Mouse (Mus musculus): Measurements from ENCODE around the gene Klre1. TPM values are rescaled to one million over a fixed set of nuclear protein-coding genes. Genes with fewer than 3 reads are reported as not detected.

Klre1 gene
- not detected in 2 replicates for polyA plus RNA-seq (2016; fragmentation: Nextera tagmentation; extraction: Ambion mirVana)

- H3K27ac ChIP-seq, result no peak within 1 kb of the TSS
- DNase-seq (ENCODE audit: extremely low spot score, low spot score), result no peak
- no peaks in the 10 kb centered on the region for H3K4me1 ChIP-seq
- 93% methylated on average over 8 of the region's 8 CpGs for WGBS
- H3K27me3 ChIP-seq (ENCODE audit: poor library complexity, severe bottlenecking), result no peaks in the 10 kb centered on the region
- H3K4me3 ChIP-seq, result no peak within 1 kb of the TSS
- no peaks in the 10 kb centered on the region for H3K36me3 ChIP-seq (replicated peaks)
- no peaks in the 10 kb centered on the region for H3K9me3 ChIP-seq
These were observed at the start of gene Klre1 for GRCm38 (mm10) chr6:129577605-129578004. Klre1 (plus strand) TSS chr6:129577905.

DNA sequence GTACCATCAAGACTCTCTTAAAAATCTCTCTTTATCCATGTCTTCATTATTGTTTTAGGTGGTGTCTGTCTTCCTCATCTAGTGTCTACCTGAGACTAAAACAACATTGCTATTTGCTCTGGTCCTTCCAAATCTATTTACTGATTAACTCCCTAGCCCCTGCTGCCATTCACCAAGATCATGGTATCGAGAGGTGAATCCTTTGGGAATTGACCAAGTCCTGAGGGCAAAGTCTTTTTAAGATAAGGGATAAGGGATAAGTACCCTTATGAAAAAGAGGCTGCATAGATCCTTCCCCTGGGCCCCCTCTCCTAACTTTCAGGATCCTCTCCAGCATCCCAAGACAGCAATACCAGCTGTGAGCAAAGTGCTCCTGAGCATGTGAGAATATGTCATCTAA lies 48.1 kb upstream of the Klre1 start:
- no peak overlapping the region for H3K4me3 ChIP-seq
- no peak overlapping the region for H3K27ac ChIP-seq
- H3K36me3 ChIP-seq (replicated peaks), result no peaks in the 10 kb centered on the region
- H3K4me1 ChIP-seq, result peaks cover 13% of the 10 kb centered on the region
- H3K9me3 ChIP-seq, result no peaks in the 10 kb centered on the region
- H3K27me3 ChIP-seq (ENCODE audit: poor library complexity, severe bottlenecking), result no peaks in the 10 kb centered on the region
- WGBS, result 88% methylated on average over 1 of the region's 1 CpGs
- no peak for DNase-seq (ENCODE audit: extremely low spot score, low spot score)

GRCm38 (mm10) chr6:129530261-129530660 lies 47.4 kb upstream of the Klre1 start:
- H3K9me3 ChIP-seq, result no peaks in the 10 kb centered on the region
- no peaks in the 10 kb centered on the region for H3K27me3 ChIP-seq (ENCODE audit: poor library complexity, severe bottlenecking)
- H3K4me3 ChIP-seq, result no peak overlapping the region
- no peak for DNase-seq (ENCODE audit: extremely low spot score, low spot score)
- peaks cover 19% of the 10 kb centered on the region for H3K4me1 ChIP-seq
- H3K36me3 ChIP-seq (replicated peaks), result no peaks in the 10 kb centered on the region
- H3K27ac ChIP-seq, result no peak overlapping the region

DNA sequence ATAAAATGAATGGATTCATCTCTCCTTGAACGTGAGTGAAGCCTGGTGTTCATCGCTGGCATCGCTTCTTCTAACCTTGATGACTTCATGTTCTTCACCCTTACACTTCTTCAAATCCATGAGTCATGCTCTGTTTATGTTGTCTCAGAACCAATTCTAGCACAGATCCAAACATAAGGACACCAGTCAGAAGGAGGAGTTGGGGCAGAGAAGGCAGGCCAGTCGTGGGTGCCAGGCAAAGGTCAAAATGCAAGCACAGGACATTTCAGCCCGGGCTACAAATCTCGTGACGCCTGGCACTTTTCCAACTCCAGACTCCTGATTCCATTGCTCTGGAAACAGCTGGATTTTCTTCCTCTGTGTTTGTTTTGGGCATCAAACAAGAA lies 45.2 kb upstream of the Klre1 start:
- Histone ChIP-seq H3K27ac (peak overlapping the region; percentile 90), H3K36me3 (replicated peaks) (peaks cover 5% of the 10 kb centered on the region), H3K4me3 (peak overlapping the region; percentile 85), H3K9me3 (no peaks in the 10 kb centered on the region), H3K4me1 (peaks cover 19% of the 10 kb centered on the region), H3K27me3 (ENCODE audit: poor library complexity, severe bottlenecking) (no peaks in the 10 kb centered on the region)
- WGBS, result 37% methylated on average over 7 of the region's 7 CpGs
- no peak for DNase-seq (ENCODE audit: extremely low spot score, low spot score)

DNA sequence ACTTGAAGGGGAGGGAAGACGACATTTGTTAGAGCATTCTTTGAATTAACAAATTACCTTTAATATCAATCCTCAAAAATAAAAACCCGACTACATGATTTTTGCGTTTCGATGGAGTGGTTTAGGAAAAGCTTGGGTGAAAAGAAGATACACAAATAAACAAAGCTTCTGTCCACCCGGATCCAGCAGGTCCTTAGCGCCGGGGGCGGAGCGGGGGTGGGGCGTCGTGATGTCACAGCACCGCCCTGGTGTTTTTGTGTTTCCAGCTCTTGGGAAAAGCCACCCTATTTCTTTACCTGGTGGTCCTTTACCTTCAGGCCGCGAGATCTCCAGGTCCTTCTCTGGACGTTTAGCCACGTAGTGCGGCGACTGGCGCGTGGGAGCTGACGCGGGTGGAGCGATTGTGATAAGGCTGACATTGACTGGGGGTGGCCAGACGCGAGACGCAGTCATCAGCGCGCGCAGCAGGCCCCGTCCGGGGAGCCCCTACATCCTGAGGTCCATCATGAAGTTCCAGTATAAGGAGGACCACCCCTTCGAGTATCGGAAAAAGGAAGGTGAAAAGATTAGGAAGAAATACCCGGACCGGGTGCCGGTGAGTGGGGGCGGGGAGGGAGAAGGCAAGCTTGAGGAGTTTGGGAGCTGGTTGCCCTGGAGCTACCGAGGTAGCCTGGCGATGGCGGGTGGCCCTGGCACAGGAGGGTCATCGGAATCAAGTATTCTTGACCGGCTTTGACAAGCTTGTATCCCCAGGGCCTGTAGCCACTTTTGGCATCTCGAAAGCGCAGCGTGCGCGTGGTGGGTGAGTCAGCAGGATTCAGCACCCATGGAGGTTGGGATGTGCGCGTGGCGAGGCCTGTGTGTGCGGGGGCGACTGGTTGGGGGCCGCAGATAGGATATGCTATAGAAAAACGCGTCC lies 44.5 kb upstream of the Klre1 start, which contains the start of gene Gabarapl1:
Gabarapl1 (plus strand) TSS at position 219 of the 919 bp plus-strand sequence.
- Histone ChIP-seq H3K4me1 (peaks cover 19% of the 10 kb centered on the region), H3K4me3 (peak within 1 kb of the TSS; percentile 85), H3K36me3 (replicated peaks) (peaks cover 11% of the 10 kb centered on the region), H3K27ac (peak within 1 kb of the TSS; percentile 90), H3K9me3 (no peaks in the 10 kb centered on the region), H3K27me3 (ENCODE audit: poor library complexity, severe bottlenecking) (no peaks in the 10 kb centered on the region)
- under 1% methylated on average over 55 of the region's 55 CpGs for WGBS
- peak; percentile 74 for DNase-seq (ENCODE audit: extremely low spot score, low spot score)

DNA sequence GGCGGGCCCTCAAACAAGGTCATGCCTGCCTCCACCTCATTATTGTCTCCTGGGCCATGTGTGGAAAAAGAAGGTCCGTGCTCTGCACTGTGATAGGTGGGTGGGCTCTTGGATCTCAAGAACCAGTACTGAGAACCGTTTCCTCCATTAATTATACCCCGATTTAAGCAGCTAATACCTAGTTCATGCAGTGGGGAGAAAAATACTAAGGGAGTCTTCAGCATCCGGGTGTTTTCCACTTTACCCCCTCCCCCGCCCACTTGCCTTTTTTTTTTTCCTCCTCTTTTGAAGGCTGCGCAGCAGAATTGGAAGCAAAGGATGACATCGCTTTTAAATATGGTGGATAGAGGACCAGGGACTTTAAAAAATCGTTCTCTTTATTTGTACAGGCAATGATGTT lies 43.6 kb upstream of the Klre1 start:
- Histone ChIP-seq H3K9me3 (no peaks in the 10 kb centered on the region), H3K36me3 (replicated peaks) (peaks cover 20% of the 10 kb centered on the region), H3K27ac (peak overlapping the region; percentile 90), H3K27me3 (ENCODE audit: poor library complexity, severe bottlenecking) (no peaks in the 10 kb centered on the region), H3K4me1 (peaks cover 19% of the 10 kb centered on the region), H3K4me3 (peak overlapping the region; percentile 85)
- WGBS, result 22% methylated on average over 9 of the region's 9 CpGs
- no peak for DNase-seq (ENCODE audit: extremely low spot score, low spot score)

DNA sequence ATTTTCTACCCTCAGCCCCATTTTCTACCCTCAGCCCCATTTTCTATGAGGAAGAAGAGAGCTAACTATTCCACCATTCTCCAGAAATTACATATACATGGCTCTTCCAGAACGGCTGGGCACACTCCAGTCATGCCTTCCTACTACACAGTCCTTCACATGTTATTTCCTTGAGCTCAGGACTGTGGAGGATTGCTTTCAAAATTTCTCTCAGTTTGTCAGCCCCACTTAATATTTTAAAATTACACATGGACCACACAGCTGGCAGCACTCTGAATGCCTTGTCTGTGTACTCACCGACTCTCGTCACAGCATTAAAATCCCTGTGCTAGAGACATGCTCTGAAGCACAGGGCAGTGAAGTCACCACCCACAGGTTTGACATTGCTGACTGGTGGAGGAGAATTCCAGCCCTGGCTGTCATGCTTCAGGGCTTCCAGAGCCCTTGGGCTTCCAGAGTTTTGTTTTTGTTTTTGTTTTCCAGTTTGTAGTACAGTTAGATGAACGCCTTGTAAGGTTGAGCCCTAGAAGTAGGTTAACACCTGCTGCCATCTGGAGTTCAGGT lies 43.0 kb upstream of the Klre1 start:
- Histone ChIP-seq H3K9me3 (no peaks in the 10 kb centered on the region), H3K27ac (no peak overlapping the region), H3K27me3 (ENCODE audit: poor library complexity, severe bottlenecking) (no peaks in the 10 kb centered on the region), H3K36me3 (replicated peaks) (peaks cover 26% of the 10 kb centered on the region), H3K4me1 (peaks cover 19% of the 10 kb centered on the region), H3K4me3 (peak overlapping the region; percentile 85)
- no peak for DNase-seq (ENCODE audit: extremely low spot score, low spot score)
- 80% methylated on average over 4 of the region's 4 CpGs for WGBS

GRCm38 (mm10) chr6:129535723-129536122 lies 42.0 kb upstream of the Klre1 start:
- peaks cover 36% of the 10 kb centered on the region for H3K36me3 ChIP-seq (replicated peaks)
- 88% methylated on average over 4 of the region's 4 CpGs for WGBS
- H3K9me3 ChIP-seq, result no peaks in the 10 kb centered on the region
- no peak for DNase-seq (ENCODE audit: extremely low spot score, low spot score)
- no peak overlapping the region for H3K4me3 ChIP-seq
- peaks cover 19% of the 10 kb centered on the region for H3K4me1 ChIP-seq
- H3K27ac ChIP-seq, result no peak overlapping the region
- H3K27me3 ChIP-seq (ENCODE audit: poor library complexity, severe bottlenecking), result no peaks in the 10 kb centered on the region

DNA sequence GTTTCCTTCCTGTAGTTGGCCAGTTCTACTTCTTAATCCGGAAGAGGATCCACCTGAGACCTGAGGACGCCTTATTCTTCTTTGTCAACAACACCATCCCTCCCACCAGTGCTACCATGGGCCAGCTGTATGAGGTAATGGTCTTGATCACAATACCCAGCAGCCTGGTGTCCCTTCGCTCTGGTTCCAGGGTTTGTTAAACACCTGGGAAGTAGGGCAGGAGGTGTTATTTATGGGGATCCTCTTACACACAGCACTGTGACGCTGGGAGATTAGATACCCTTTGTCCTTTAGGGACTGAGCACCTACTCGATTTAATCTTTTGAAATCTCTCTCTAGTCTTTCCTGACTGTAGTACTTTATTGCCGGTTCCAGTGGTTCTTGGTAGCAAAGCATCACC lies 39.1 kb upstream of the Klre1 start:
- WGBS, result 92% methylated on average over 6 of the region's 6 CpGs
- H3K4me3 ChIP-seq, result no peak overlapping the region
- DNase-seq (ENCODE audit: extremely low spot score, low spot score), result no peak
- peaks cover 50% of the 10 kb centered on the region for H3K36me3 ChIP-seq (replicated peaks)
- H3K9me3 ChIP-seq, result no peaks in the 10 kb centered on the region
- H3K4me1 ChIP-seq, result peaks cover 17% of the 10 kb centered on the region
- H3K27me3 ChIP-seq (ENCODE audit: poor library complexity, severe bottlenecking), result no peaks in the 10 kb centered on the region
- H3K27ac ChIP-seq, result no peak overlapping the region

DNA sequence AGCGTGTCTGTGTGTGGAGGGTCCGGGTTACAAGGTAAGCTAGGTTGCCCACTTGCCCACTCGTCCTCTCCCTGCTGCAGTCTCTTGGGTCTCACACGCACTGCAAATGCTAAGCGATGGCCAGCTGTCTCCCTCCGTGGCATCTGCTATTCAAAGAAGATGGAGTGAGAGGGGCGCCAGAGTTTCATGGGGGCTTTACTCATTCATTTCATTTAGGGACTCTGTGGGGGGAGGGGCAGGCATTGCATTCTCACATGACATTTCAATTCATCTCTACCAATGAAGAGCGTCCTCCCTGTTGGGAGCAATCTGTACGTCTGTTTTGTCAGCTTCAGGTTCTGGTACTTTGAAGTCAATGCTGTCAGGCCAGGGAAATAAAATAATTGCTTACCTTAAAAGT lies 35.8 kb upstream of the Klre1 start:
- H3K4me1 ChIP-seq, result peaks cover 2% of the 10 kb centered on the region; the same call in 1 of the 2 replicates
- no peak overlapping the region for H3K4me3 ChIP-seq
- H3K9me3 ChIP-seq, result no peaks in the 10 kb centered on the region
- DNase-seq (ENCODE audit: extremely low spot score, low spot score), result no peak
- WGBS, result 86% methylated on average over 9 of the region's 9 CpGs
- H3K27ac ChIP-seq, result no peak overlapping the region
- H3K36me3 ChIP-seq (replicated peaks), result peaks cover 50% of the 10 kb centered on the region
- H3K27me3 ChIP-seq (ENCODE audit: poor library complexity, severe bottlenecking), result no peaks in the 10 kb centered on the region

DNA sequence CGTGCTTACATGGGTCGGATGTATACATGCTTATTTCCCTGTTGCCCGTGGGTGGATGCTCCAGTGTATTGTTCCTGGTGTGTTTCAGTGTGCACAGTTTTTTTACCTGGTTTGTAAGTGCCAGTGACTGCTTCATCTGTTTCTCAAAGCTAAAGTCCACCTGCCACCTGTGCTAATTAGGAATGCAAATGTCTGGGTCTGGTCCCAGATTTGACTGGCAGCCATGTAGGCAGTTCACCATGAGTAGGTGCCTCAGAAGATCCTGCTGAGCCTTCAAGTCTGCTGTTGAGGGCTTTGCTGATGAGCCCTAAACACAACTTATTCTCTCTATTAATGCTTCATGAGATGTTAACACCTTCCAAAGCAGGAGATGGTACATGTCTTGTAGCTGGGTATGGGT lies 35.2 kb upstream of the Klre1 start:
- Histone ChIP-seq H3K27me3 (ENCODE audit: poor library complexity, severe bottlenecking) (no peaks in the 10 kb centered on the region), H3K4me1 (peaks cover 2% of the 10 kb centered on the region; the same call in 1 of the 2 replicates), H3K36me3 (replicated peaks) (peaks cover 45% of the 10 kb centered on the region), H3K27ac (no peak overlapping the region), H3K4me3 (no peak overlapping the region), H3K9me3 (no peaks in the 10 kb centered on the region)
- 89% methylated on average over 3 of the region's 3 CpGs for WGBS
- no peak for DNase-seq (ENCODE audit: extremely low spot score, low spot score)

DNA sequence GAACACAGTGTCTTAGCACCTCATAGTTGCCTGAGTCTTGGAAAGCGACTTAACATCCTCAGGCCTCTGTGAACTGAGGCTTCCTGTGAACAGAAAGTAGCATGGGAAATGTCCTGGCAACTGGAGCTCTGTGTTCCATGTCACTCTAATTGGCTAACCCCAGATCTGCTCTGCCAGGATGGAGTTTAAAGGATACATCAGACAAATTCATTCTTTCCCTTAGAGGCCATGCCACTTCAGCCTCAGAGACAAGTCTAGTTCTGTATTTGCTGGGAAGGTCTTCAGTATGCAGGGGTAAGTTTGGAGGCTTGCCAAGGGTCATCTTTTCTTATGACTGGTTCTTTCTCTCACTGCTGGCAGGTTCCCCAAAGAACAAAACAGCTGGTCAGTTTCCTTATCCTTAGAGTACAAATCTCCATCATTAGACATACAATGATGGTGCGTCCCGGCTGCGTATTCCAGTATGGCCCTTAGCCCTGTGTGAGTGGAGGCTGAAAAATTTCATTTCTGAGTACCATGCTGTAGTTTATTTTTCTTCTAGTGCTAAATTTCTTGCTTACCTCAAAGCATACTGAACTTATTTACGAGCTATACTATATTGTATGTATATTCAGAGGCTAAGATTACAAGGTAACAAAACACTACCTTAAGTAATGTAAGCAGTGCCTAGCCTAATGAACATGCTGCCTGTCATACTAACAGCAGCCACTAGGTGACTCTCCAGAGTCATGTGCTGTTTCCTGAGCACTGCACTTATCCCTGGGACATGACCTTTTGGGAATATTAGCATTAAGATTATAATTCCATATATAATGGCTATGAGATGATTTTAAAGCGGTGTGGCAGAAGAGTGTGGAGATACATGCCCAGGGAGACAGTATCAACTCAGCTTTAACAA lies 33.7 kb upstream of the Klre1 start:
- no peak for DNase-seq (ENCODE audit: extremely low spot score, low spot score)
- WGBS, result 70% methylated on average over 6 of the region's 6 CpGs
- Histone ChIP-seq H3K27me3 (ENCODE audit: poor library complexity, severe bottlenecking) (no peaks in the 10 kb centered on the region), H3K27ac (no peak overlapping the region), H3K4me1 (peaks cover 2% of the 10 kb centered on the region; the same call in 1 of the 2 replicates), H3K9me3 (no peaks in the 10 kb centered on the region), H3K36me3 (replicated peaks) (peaks cover 31% of the 10 kb centered on the region), H3K4me3 (no peak overlapping the region)
